Mouse (Mus musculus) embryonic stem cell, embryonic (primary cell): Measurements from ENCODE around the gene Wnt2.

Experiments used
- CTCF ChIA-PET, 4 experiments: fragments of 300-600 bp in 2 of 4; fragments of 350-600 bp in 2 of 4; sonication (Branson Sonifier 250); formaldehyde crosslinking; loops; one replicate each; lab custom pipeline; 2022; ENCODE audit warnings: inconsistent platforms in 2 of 4; lab: Charles Lee
- POLR2A ChIA-PET, 4 experiments: fragments of 300-600 bp in 2 of 4; fragments of 350-600 bp in 2 of 4; sonication (Branson Sonifier 250); formaldehyde crosslinking; loops; one replicate each; lab custom pipeline; 2022; ENCODE audit warnings: antibody characterized with exemption in 4 of 4, inconsistent platforms in 1 of 4; lab: Charles Lee

The Wnt2 gene

GRCm38 (mm10) chr6:18029746-18030656, at the start of gene Wnt2:
Wnt2 (minus strand) TSS chr6:18030585.
- ChIA-PET POLR2A (interaction anchor here in 2 of 4 experiments (0.6 to 1.1 kb wide), 2 partner anchors 19 to 256 kb away, joined by 3 read pairs; no protein-coding TSS in a partner anchor), CTCF (interaction anchor here in 2 of 4 experiments (0.6 to 1.6 kb wide), 4 partner anchors 27 to 786 kb away, joined by 3 to 4 read pairs (median 4); no protein-coding TSS in a partner anchor)

- POLR2A ChIA-PET, result no interaction called here
- CTCF ChIA-PET, result interaction anchor here in 1 of 4 experiments (0.6 to 0.7 kb wide), 2 partner anchors 22 to 29 kb away, joined by 4 to 5 read pairs; no protein-coding TSS in a partner anchor
Measured at GRCm38 (mm10) chr6:18078615-18079014, 48.2 kb upstream of the Wnt2 start.

GRCm38 (mm10) chr6:18076986-18077385, 46.6 kb upstream of the Wnt2 start:
- ChIA-PET POLR2A (no interaction called here), CTCF (no interaction called here)

GRCm38 (mm10) chr6:18076577-18076976, 46.2 kb upstream of the Wnt2 start:
- CTCF ChIA-PET, result no interaction called here
- POLR2A ChIA-PET, result no interaction called here

GRCm38 (mm10) chr6:18057899-18058298, 27.5 kb upstream of the Wnt2 start:
- ChIA-PET POLR2A (no interaction called here), CTCF (no interaction called here)

- POLR2A ChIA-PET, result no interaction called here
- CTCF ChIA-PET, result no interaction called here
Measured at GRCm38 (mm10) chr6:18051702-18052101, 21.3 kb upstream of the Wnt2 start.

GRCm38 (mm10) chr6:18044299-18044698, 13.9 kb upstream of the Wnt2 start:
- ChIA-PET CTCF (no interaction called here), POLR2A (no interaction called here)

GRCm38 (mm10) chr6:18043172-18043571, 12.8 kb upstream of the Wnt2 start:
- ChIA-PET CTCF (no interaction called here), POLR2A (no interaction called here)

GRCm38 (mm10) chr6:18032271-18032670, 1.9 kb upstream of the Wnt2 start:
- POLR2A ChIA-PET, result interaction anchor here in 1 of 4 experiments (0.7 to 1.1 kb wide), 2 partner anchors 14 to 193 kb away, joined by 3 read pairs; no protein-coding TSS in a partner anchor
- CTCF ChIA-PET, result no interaction called here

- POLR2A ChIA-PET, result interaction anchor here in 1 of 4 experiments (1.1 kb wide), 2 partner anchors 14 to 21 kb away, joined by 3 read pairs; no protein-coding TSS in a partner anchor
Measured at GRCm38 (mm10) chr6:18031509-18032010, 1.2 kb upstream of the Wnt2 start.

GRCm38 (mm10) chr6:18030868-18031508, 603 bp upstream of the Wnt2 start:
- CTCF ChIA-PET, result interaction anchor here in 1 of 4 experiments (1.0 kb wide), 1 partner anchor 106 kb away, joined by 4 read pairs; no protein-coding TSS in a partner anchor
- POLR2A ChIA-PET, result interaction anchor here in 2 of 4 experiments (0.5 to 1.1 kb wide), 2 partner anchors 20 to 119 kb away, joined by 3 read pairs; no protein-coding TSS in a partner anchor

More at GRCm38 (mm10) chr6:18031509-18032010, 1.2 kb upstream of the Wnt2 start:
- CTCF ChIA-PET, result no interaction called here

- POLR2A ChIA-PET, result no interaction called here
Measured at GRCm38 (mm10) chr6:18024133-18024794, 6.1 kb downstream of the Wnt2 start.

GRCm38 (mm10) chr6:18013346-18013745, 17.0 kb downstream of the Wnt2 start:
- POLR2A ChIA-PET, result no interaction called here

More at GRCm38 (mm10) chr6:18024133-18024794, 6.1 kb downstream of the Wnt2 start:
- CTCF ChIA-PET, result no interaction called here

GRCm38 (mm10) chr6:18007356-18007755, 23.0 kb downstream of the Wnt2 start:
- POLR2A ChIA-PET, result no interaction called here

More at GRCm38 (mm10) chr6:18013346-18013745, 17.0 kb downstream of the Wnt2 start:
- CTCF ChIA-PET, result no interaction called here

GRCm38 (mm10) chr6:18002065-18002464, 28.3 kb downstream of the Wnt2 start:
- POLR2A ChIA-PET, result no interaction called here
- CTCF ChIA-PET, result no interaction called here

More at GRCm38 (mm10) chr6:18007356-18007755, 23.0 kb downstream of the Wnt2 start:
- CTCF ChIA-PET, result no interaction called here

- ChIA-PET CTCF (no interaction called here), POLR2A (interaction anchor here in 1 of 4 experiments (0.8 kb wide), 1 partner anchor 13 kb away, joined by 5 read pairs; no protein-coding TSS in a partner anchor)
Measured at GRCm38 (mm10) chr6:17998497-17998896, 31.9 kb downstream of the Wnt2 start.

GRCm38 (mm10) chr6:17994956-17995790, 35.2 kb downstream of the Wnt2 start:
- CTCF ChIA-PET, result no interaction called here
- POLR2A ChIA-PET, result interaction anchor here in 1 of 4 experiments (0.5 to 0.6 kb wide), 2 partner anchors 16 to 1000 kb away, joined by 3 read pairs; no protein-coding TSS in a partner anchor

GRCm38 (mm10) chr6:17991625-17992024, 38.8 kb downstream of the Wnt2 start:
- ChIA-PET CTCF (interaction anchor here in 1 of 4 experiments (0.6 kb wide), 1 partner anchor 123 kb away, joined by 7 read pairs; no protein-coding TSS in a partner anchor), POLR2A (no interaction called here)
